In the genomic region with DNA sequence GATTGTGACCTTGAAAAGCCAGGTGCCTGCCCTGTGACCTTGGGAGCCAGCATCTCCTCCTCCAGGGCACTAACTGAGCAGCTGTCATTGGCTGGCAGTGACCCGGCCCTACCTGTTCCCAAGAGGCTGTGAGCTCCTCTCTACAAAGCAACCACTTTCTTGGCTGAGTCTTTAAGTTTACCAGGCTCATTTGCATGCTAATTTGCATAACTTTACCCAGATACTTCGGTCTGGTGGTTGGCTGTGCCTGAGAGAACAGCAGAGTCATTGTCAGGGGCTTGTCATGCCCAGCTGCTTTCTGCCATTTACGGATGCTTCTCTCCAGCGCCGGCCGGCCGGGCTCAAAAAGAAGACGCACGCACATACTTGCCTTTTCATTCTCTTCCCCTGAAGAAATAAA, we compare ENCODE assay signal across 10 mouse cellular contexts. TPM values are rescaled to one million over a fixed set of nuclear protein-coding genes. Genes with fewer than 3 reads are reported as not detected.
DNase-seq lines count a peak whose midpoint lies in the region; ATAC-seq lines count a peak whose summit lies in the region.
"Had no signal": no experiment of that assay in that cellular context is flagged by ENCODE, and none has a peak within 500 bp of the region (broad histone marks: within the 10 kb centered on the region; RNA-seq: fewer than 3 reads in every experiment).

No protein-coding gene starts in this region.

- no peaks in the 10 kb centered on the region for H3K9me3 ChIP-seq in forebrain, embryonic 12.5 days

- H3K27ac ChIP-seq in forebrain, embryonic 12.5 days: peak overlapping the region; percentile 80
- H3K27ac ChIP-seq: liver, embryonic 14.5 days had no signal

- peak overlapping the region; percentile 31 for H3K4me2 ChIP-seq in forebrain, embryonic 12.5 days

- peaks cover 49% of the 10 kb centered on the region for H3K4me1 ChIP-seq in forebrain, embryonic 12.5 days

- WGBS in forebrain, embryonic 12.5 days: 13% methylated on average over 9 of the region's 9 CpGs

- H3K4me3 ChIP-seq in forebrain, embryonic 12.5 days (replicated peaks): no peak overlapping the region
- H3K4me3 ChIP-seq: erythroblast, embryonic 14.5 days had no signal

- H3K9ac ChIP-seq in forebrain, embryonic 12.5 days: no peak overlapping the region
- H3K9ac ChIP-seq: liver, embryonic 14.5 days had no signal

- peaks cover 17% of the 10 kb centered on the region for H3K36me3 ChIP-seq in forebrain, embryonic 12.5 days (replicated peaks)

- peak; percentile 81 for ATAC-seq in forebrain, embryonic 12.5 days (ENCODE audit: low FRiP score)

- no peaks in the 10 kb centered on the region for H3K27me3 ChIP-seq in forebrain, embryonic 12.5 days

- DNase-seq in thymus, postnatal 25 days: peak; percentile 2
- no peak for DNase-seq in thymus, postnatal 10 days (ENCODE audit: low spot score in 2 of 2)
- peak; percentile 40 to 43 for DNase-seq in layer of hippocampus, postnatal 36 days
- peak; percentile 72 for DNase-seq in telencephalon, adult 2 months (ENCODE audit: low read depth, low spot score)
- DNase-seq in kidney, adult 9 months: no peak
- no peak for DNase-seq in heart, adult 11 months
- DNase-seq in kidney, postnatal 36 days: no peak

RNA-seq across cellular contexts. Expression of a gene that starts 35.1 kb away (rescaled TPM):
- polyA plus RNA-seq in forebrain, embryonic 12.5 days (2016; fragmentation: Nextera tagmentation; extraction: Ambion mirVana): 35.8 and 41.8 TPM in 2 replicates
- 100 to 1,000 TPM; 439 to 461 TPM for total RNA-seq in layer of hippocampus, postnatal 36 days (2021)
- polyA plus RNA-seq: erythroblast, embryonic 14.5 days had no signal

RNA-seq across cellular contexts. Expression of a gene that starts 55.2 kb away (rescaled TPM):
- polyA plus RNA-seq in forebrain, embryonic 12.5 days (2016; fragmentation: Nextera tagmentation; extraction: Ambion mirVana): 50.3 and 50.9 TPM in 2 replicates
- total RNA-seq in layer of hippocampus, postnatal 36 days (2021): 10 to 100 TPM; 21.0 to 22.3 TPM

Comparison
In these comparisons a context has a peak if more than half of its experiments do, and no peak if none do; other contexts are left out.
1. DNase-seq: peak in thymus, postnatal 25 days (single experiment), layer of hippocampus, postnatal 36 days (2 of 2) and telencephalon, adult 2 months (single experiment); none in thymus, postnatal 10 days (0 of 2), kidney, adult 9 months (single experiment), heart, adult 11 months (single experiment) and kidney, postnatal 36 days (0 of 2).